Mouse (Mus musculus) liver, embryonic 16.5 days (tissue): Measurements from ENCODE around the gene Eral1. TPM values are rescaled to one million over a fixed set of nuclear protein-coding genes. Genes with fewer than 3 reads are reported as not detected.

Source experiments
- ATAC-seq: fragments of 200-750 bp; cut with Nextera tagmentation; 2 replicates; pipeline ENCODE4 v1.8.0; 2017; ENCODE audit warnings: low read depth, mild to moderate bottlenecking, moderate number of reproducible peaks, moderate library complexity
- H3K27ac ChIP-seq: fragments of 300-500 bp; sonication (generic); 2 replicates; pipeline ENCODE4 v1.5.1; 2014; ENCODE audit warnings: mild to moderate bottlenecking, low read length
- H3K27me3 ChIP-seq: fragments of 300-500 bp; sonication (generic); 2 replicates; pipeline ENCODE4 v1.6.1; 2014; ENCODE audit warnings: low read depth, low read length, mixed read lengths; ENCODE audit not compliant: control insufficient read depth, insufficient read depth
- H3K36me3 ChIP-seq: fragments of 300-500 bp; sonication (generic); 2 replicates; pipeline ENCODE4 v1.6.1; 2014; ENCODE audit warnings: mild to moderate bottlenecking; ENCODE audit not compliant: control insufficient read depth, insufficient read depth
- H3K4me1 ChIP-seq: fragments of 300-500 bp; sonication (generic); 2 replicates; pipeline ENCODE4 v1.6.1; 2014; ENCODE audit warnings: low read depth, low read length, mixed read lengths; ENCODE audit not compliant: control insufficient read depth
- H3K4me2 ChIP-seq: fragments of 300-500 bp; sonication (generic); 2 replicates; pipeline ENCODE4 v1.6.1; 2014; ENCODE audit warnings: low read depth, low read length, mixed read lengths
- H3K4me3 ChIP-seq: fragments of 300-500 bp; sonication (generic); 2 replicates; pipeline ENCODE4 v1.5.1; 2014; ENCODE audit warnings: low read depth, mild to moderate bottlenecking, low read length
- H3K9ac ChIP-seq: fragments of 300-500 bp; sonication (generic); 2 replicates; pipeline ENCODE4 v1.6.1; 2014; ENCODE audit warnings: low read depth, low read length
- H3K9me3 ChIP-seq: fragments of 300-500 bp; sonication (generic); replicated peaks from 2 replicates; pipeline ENCODE4 v1.6.1; 2016; ENCODE audit warnings: low read length; ENCODE audit not compliant: control insufficient read depth
- WGBS: fragments of 180-500 bp; shearing (Covaris S2); extraction: QIAGEN DNeasy Blood & Tissue Kit; methylation state at CpG from one replicate; pipeline ENCODE4 v1.1.7; 2014; ENCODE audit not compliant: insufficient replicate concordance; 5-methylcytosine and 5-hydroxymethylcytosine counted together
- polyA plus RNA-seq: library from polyadenylated mRNA; unstranded; fragments of >200 nt; fragmentation: Nextera tagmentation; extraction: Ambion mirVana; gene quantifications from 2 replicates; pipeline ENCODE4 v1.2.1, GENCODE M21; 2015

The Eral1 gene
- 12.4 and 12.7 TPM in 2 replicates for polyA plus RNA-seq

DNA sequence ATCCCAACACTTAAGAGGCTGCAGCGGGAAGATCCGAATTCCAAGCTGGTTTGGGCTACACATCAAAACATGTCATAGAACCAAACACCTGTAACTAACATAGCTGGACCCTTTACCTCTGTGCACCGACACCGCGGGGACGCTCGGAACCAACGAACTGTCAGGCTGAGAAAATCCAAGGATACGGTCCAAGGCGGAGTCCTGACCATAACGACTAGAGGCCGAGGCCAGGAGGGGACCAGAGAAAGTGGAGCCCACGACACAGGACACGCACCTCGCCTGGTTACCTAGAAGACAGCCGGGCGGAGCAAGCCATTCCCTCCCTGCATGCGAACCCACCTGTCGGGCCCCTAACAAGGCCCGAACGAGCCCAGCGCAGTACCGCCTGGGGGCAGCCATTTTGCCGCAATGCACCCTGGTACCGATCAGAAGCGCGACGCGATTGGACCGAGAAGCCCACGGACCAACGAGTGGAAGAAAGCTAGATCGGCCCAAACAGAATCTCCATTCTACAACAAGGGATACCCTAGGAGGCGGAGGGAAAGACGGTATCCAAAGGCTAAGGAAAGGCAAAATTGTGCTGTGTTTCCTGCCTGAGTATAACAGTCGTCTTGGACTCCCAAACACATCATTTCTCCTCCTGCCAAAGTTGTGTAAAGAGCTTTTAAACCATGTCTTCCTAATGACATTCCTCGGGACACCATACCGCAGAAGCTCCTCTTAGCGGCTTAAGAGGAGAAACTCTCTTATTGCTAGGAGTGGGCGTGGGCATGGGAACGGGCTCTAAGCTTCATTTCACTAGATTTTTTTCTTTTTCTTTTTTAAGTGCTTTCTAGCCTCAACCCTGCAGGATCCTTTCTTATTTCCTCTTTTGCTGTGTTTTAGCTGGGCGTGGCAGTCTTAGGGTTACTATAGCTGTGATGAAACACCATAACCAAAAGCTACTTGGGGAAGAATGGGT, at the start of gene Eral1:
TSS of gene Eral1 (minus strand) at position 423 of the 961 bp plus-strand sequence.
- Histone ChIP-seq H3K27me3 (no peaks in the 10 kb centered on the region), H3K9me3 (no peaks in the 10 kb centered on the region), H3K4me3 (peak within 1 kb of the TSS; percentile 93), H3K4me1 (peaks cover 22% of the 10 kb centered on the region), H3K36me3 (peaks cover 11% of the 10 kb centered on the region), H3K9ac (peak within 1 kb of the TSS; percentile 88), H3K4me2 (peak within 1 kb of the TSS; percentile 91), H3K27ac (peak within 1 kb of the TSS; percentile 86)
- ATAC-seq: peak; percentile 94
- under 1% methylated on average over 42 of the region's 42 CpGs for WGBS

DNA sequence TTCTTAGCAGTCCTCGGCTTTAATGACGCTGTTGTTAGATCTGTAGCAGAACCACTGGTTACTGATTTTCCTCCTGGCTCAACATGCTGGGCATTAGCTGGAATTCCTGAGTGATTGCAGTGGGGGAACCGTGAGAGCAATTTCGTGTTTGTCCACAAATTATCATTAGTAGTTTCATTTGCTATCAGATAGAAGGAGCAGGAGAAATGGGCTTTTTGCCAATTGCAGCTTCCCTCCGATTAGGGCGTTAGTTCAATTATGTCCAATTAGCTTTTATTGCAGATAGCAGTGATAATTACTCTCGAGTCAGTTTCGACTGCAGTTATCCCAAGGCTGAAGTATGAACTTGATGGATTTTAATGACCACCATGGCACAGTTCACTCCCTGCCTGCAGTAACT, 49.3 kb upstream of the Eral1 start:
- Histone ChIP-seq H3K9me3 (no peaks in the 10 kb centered on the region), H3K4me3 (no peak overlapping the region), H3K27me3 (no peaks in the 10 kb centered on the region), H3K36me3 (no peaks in the 10 kb centered on the region), H3K27ac (no peak overlapping the region), H3K4me1 (peaks cover 39% of the 10 kb centered on the region), H3K4me2 (no peak overlapping the region), H3K9ac (no peak overlapping the region)
- ATAC-seq: no peak
- WGBS: 49% methylated on average over 8 of the region's 8 CpGs

DNA sequence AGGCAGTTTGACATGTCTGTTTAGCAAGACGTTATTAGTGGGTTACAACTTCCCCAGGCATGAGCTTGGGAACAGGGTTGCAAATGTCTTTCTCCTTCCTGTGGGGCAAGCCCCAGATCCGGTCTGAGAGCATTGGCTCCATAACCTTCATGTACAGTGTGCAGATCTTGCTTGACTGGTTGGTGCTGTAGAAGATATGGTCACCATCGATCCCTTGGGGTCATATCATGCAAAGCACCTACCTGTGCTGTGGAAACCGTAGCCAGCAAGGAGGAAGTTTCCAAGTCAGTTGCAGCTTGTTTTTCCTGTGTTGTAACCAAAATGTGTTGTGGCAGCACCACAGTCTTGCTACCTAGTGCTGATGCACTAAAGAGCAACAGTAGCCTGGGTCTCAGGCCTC, 46.6 kb upstream of the Eral1 start:
- Histone ChIP-seq H3K9ac (no peak overlapping the region), H3K27ac (no peak overlapping the region), H3K4me1 (peaks cover 34% of the 10 kb centered on the region), H3K4me2 (no peak overlapping the region), H3K4me3 (no peak overlapping the region), H3K27me3 (no peaks in the 10 kb centered on the region), H3K36me3 (no peaks in the 10 kb centered on the region), H3K9me3 (no peaks in the 10 kb centered on the region)
- peak; percentile 41; the same call in 1 of the 2 replicates for ATAC-seq
- WGBS: 31% methylated on average over 4 of the region's 4 CpGs

DNA sequence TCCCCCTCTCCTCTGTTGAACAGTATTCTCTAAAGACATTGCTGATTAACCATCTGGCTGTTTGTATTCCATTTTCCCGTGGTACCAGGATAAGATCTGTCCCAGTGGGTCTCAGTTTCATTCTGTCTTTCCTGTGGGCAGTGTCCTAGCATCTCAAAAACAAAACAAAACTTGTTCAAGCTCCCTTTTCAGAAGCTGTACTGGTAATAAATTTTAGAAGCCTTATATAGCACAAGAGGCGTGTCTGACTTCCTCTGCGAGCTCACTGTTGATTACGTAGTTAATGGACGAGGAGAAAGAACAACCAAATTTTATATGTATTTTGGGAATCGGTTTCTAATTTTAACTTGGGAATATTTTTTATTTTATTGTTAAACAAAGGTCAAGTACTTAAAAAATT, 45.5 kb upstream of the Eral1 start:
- Histone ChIP-seq H3K36me3 (no peaks in the 10 kb centered on the region), H3K4me2 (peak overlapping the region; percentile 41), H3K4me3 (peak overlapping the region; percentile 30), H3K27ac (peak overlapping the region; percentile 18), H3K9me3 (no peaks in the 10 kb centered on the region), H3K9ac (peak overlapping the region; percentile 32), H3K27me3 (no peaks in the 10 kb centered on the region), H3K4me1 (peaks cover 43% of the 10 kb centered on the region)
- no peak for ATAC-seq
- WGBS: 19% methylated on average over 6 of the region's 6 CpGs

DNA sequence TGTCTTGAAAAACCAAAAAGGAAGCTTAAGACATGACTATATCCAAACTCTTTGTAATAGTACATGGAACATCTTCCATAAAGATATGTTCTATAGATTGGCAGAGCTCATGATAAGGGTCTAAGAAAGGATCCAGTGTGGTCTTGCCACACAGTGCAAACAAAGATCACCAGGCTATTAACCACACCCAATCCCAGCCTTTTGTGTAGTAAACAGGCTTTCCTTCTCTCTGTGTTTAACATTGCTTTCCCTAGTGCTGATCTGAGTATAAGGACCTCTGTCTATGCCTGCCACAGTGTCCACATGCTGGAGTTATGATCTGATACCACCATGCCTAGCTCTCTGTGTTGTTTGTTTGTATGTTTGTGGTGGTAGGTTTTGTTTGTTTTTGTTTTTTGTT, 43.6 kb upstream of the Eral1 start:
- Histone ChIP-seq H3K4me2 (no peak overlapping the region), H3K27ac (no peak overlapping the region), H3K27me3 (no peaks in the 10 kb centered on the region), H3K4me3 (no peak overlapping the region), H3K9me3 (no peaks in the 10 kb centered on the region), H3K4me1 (peaks cover 56% of the 10 kb centered on the region), H3K36me3 (no peaks in the 10 kb centered on the region), H3K9ac (no peak overlapping the region)
- no peak for ATAC-seq

DNA sequence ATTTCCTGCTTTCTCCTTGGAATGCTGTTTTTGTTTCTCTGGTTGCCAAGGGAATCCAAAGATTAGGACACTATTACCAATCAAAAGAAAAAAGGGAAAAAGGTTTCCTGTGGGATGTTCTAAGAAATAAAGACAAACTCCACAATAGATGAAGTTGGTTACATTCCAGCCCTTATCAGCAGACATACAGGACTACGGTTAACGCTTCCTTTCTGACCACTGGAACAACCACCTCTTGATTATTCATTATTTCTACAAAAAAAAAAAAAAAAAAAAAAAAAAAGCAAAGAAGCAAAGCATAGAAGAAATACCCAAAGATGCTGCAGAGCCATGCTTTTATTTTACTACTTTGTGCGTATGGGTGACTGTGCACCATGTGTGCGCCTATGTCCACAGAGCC, 42.6 kb upstream of the Eral1 start:
- Histone ChIP-seq H3K9ac (no peak overlapping the region), H3K27me3 (no peaks in the 10 kb centered on the region), H3K36me3 (no peaks in the 10 kb centered on the region), H3K9me3 (no peaks in the 10 kb centered on the region), H3K4me3 (no peak overlapping the region), H3K4me2 (no peak overlapping the region), H3K27ac (no peak overlapping the region), H3K4me1 (peaks cover 63% of the 10 kb centered on the region)
- ATAC-seq: no peak
- WGBS: 49% methylated on average over 4 of the region's 4 CpGs

DNA sequence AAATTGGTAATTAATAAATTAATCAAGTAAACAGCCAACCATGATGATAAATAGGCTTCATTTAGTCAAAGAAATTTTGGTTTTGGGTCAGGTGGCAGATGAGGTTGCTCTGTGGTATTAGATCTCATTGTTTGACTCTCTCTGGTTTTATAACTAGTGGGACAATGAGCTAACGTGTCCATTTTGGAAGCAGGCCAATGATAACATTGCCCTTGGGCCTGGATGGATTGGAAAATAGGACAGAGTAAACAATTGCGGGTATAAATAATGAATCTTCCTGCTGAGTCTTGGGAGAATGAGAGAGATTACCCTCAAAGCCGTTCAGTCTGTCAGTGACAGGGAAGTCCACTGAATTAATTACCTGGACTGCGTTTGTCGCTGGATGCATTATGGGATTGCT, 41.0 kb upstream of the Eral1 start:
- ATAC-seq: no peak
- no peaks in the 10 kb centered on the region for H3K9me3 ChIP-seq
- WGBS: 66% methylated on average over 5 of the region's 5 CpGs
- no peak overlapping the region for H3K4me3 ChIP-seq
- peaks cover 63% of the 10 kb centered on the region for H3K4me1 ChIP-seq
- no peak overlapping the region for H3K9ac ChIP-seq
- H3K27me3 ChIP-seq: no peaks in the 10 kb centered on the region
- no peak overlapping the region for H3K27ac ChIP-seq
- no peaks in the 10 kb centered on the region for H3K36me3 ChIP-seq
- H3K4me2 ChIP-seq: no peak overlapping the region

DNA sequence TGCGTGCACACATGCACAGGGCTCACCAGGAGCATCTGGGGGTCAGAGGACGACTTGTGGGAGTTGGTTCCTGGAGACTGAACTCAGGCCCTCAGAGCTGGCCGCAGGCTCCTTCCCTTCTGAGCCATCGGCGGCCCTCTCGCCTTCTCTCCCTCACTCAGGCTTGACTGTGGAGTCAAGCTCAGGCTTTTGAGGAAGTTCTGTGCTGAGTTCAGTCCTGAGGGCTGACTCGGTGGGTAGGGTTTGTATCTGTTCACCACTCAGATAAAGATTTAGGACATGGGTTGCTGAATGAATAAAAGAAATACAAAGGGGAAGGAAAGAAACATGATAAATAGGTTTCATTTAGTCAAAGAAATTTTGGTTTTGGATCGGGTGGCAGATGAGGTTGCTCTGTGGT, 39.7 kb upstream of the Eral1 start:
- Histone ChIP-seq H3K4me1 (peaks cover 65% of the 10 kb centered on the region), H3K27ac (peak overlapping the region; percentile 16; the same call in 1 of the 2 replicates), H3K4me2 (peak overlapping the region; percentile 29; the same call in 1 of the 2 replicates)

DNA sequence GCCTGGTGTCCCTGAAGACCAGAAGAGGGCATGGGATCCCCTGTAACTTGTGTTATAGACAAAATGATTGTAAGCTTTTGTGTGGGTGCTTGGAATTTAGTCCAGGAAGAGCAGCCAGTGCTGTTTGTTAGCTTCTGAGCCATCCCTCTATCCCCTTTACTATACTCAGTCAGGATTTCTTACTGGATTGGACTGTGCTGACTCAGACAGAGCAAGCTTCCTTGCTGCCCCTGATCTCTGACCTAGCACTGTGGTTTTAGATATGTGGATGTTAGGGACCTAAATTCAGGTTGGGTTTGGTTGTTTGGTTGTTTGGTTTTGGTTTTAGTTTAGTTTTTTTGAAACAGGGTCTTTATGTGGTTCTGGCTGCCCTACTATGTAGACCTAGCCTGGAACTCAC, 38.3 kb upstream of the Eral1 start:
- ATAC-seq: no peak
- Histone ChIP-seq H3K4me2 (no peak overlapping the region), H3K27ac (no peak overlapping the region), H3K9me3 (no peaks in the 10 kb centered on the region), H3K4me1 (peaks cover 64% of the 10 kb centered on the region), H3K27me3 (no peaks in the 10 kb centered on the region), H3K36me3 (no peaks in the 10 kb centered on the region), H3K9ac (no peak overlapping the region), H3K4me3 (no peak overlapping the region)

More for the DNA sequence above, 39.7 kb upstream of the Eral1 start:
- Histone ChIP-seq H3K9ac (peak overlapping the region; percentile 39; the same call in 1 of the 2 replicates), H3K4me3 (no peak overlapping the region), H3K9me3 (no peaks in the 10 kb centered on the region), H3K36me3 (no peaks in the 10 kb centered on the region), H3K27me3 (no peaks in the 10 kb centered on the region)
- no peak for ATAC-seq
- WGBS: 16% methylated on average over 8 of the region's 8 CpGs
